Mouse (Mus musculus) layer of hippocampus, postnatal 25 days (tissue): ENCODE measurements around the gene Mamdc4. TPM values are rescaled to one million over a fixed set of nuclear protein-coding genes. Genes with fewer than 3 reads are reported as not detected.

Experiments used
- DNase-seq, 2 experiments: peaks; one replicate each; pipeline ENCODE4 v3.0.0; 2022; ENCODE audit warnings: mixed read lengths in 2 of 2, low spot score in 1 of 2; ENCODE audit errors: extremely low spot score in 1 of 2
- total RNA-seq, 2 experiments: library from RNA; stranded (reverse); gene quantifications; 2 replicates each; pipeline ENCODE4 v1.2.3; 2021

Gene Mamdc4
- total RNA-seq, 2 experiments from 2014 or later, result 1.9 to 2.3 TPM

- peak in 1 of 2 experiments; percentile 31 for DNase-seq
Observed at GRCm38 (mm10) chr2:25583120-25583481, 8.5 kb upstream of the Mamdc4 start.

- peak; percentile 71 to 76 for DNase-seq
Observed at GRCm38 (mm10) chr2:25582466-25583119, 7.9 kb upstream of the Mamdc4 start.

- peak in 1 of 2 experiments; percentile 48 for DNase-seq
Observed at GRCm38 (mm10) chr2:25581901-25582301, 7.3 kb upstream of the Mamdc4 start.

GRCm38 (mm10) chr2:25581294-25581864 lies 6.7 kb upstream of the Mamdc4 start, which contains the start of gene Ajm1:
TSS of gene Ajm1 (minus strand) at chr2:25581757.
- DNase-seq, result peak; percentile 62 to 63

- DNase-seq, result no peak
Observed at GRCm38 (mm10) chr2:25580621-25581101, 6.0 kb upstream of the Mamdc4 start.

GRCm38 (mm10) chr2:25579737-25580460 lies 5.3 kb upstream of the Mamdc4 start:
- peak in 1 of 2 experiments; percentile 36 for DNase-seq

GRCm38 (mm10) chr2:25578796-25579736 lies 4.4 kb upstream of the Mamdc4 start:
- no peak for DNase-seq

- DNase-seq, result no peak
Observed at GRCm38 (mm10) chr2:25577951-25578795, 3.5 kb upstream of the Mamdc4 start.

- DNase-seq, result no peak
Observed at GRCm38 (mm10) chr2:25576965-25577891, 2.6 kb upstream of the Mamdc4 start.

- DNase-seq, result no peak
Observed at GRCm38 (mm10) chr2:25576028-25576850, 1.6 kb upstream of the Mamdc4 start.

- no peak for DNase-seq
Observed at GRCm38 (mm10) chr2:25575432-25576027, 885 bp upstream of the Mamdc4 start.

GRCm38 (mm10) chr2:25574136-25574535 lies 509 bp downstream of the Mamdc4 start:
- DNase-seq, result no peak

GRCm38 (mm10) chr2:25573068-25573467 lies 1.6 kb downstream of the Mamdc4 start:
- no peak for DNase-seq

GRCm38 (mm10) chr2:25571221-25571620 lies 3.4 kb downstream of the Mamdc4 start:
- no peak for DNase-seq

- no peak for DNase-seq
Observed at GRCm38 (mm10) chr2:25569323-25569722, 5.3 kb downstream of the Mamdc4 start.

GRCm38 (mm10) chr2:25568473-25569019 lies 6.1 kb downstream of the Mamdc4 start:
- DNase-seq, result no peak

GRCm38 (mm10) chr2:25566558-25566957 lies 8.1 kb downstream of the Mamdc4 start:
- DNase-seq, result no peak
